Mouse (Mus musculus): ENCODE data around the gene Smcr8. TPM values are rescaled to one million over a fixed set of nuclear protein-coding genes. Genes with fewer than 3 reads are reported as not detected.

Gene Smcr8
- polyA plus RNA-seq, 1 experiment from 2014 or later, result 7.0 TPM

DNA sequence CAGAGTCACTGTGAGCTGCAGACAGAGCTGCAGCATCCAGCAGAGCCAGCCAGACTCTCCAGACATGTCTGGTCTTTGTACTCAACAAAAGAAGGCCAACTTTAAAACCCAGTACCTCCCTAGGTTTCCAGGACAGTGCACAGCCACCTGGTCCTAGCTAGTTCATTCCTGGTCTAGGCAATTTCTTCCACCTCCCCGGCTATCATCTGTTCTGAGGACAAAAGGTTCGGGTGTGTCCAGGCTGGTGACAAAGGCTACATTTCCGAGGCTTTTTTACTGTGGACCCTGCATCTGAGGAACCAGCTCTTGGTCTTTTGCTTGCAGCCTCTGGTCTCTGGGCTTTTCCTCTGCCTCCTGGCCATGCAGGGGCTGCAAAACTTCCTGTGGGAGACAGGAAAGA, 37.0 kb upstream of the Smcr8 start:
- Histone ChIP-seq H3K4me1 (replicated peaks; ENCODE audit: control insufficient read depth, insufficient read depth, low read length) (no peaks in the 10 kb centered on the region), H3K27me3 (replicated peaks; ENCODE audit: control insufficient read depth, insufficient read depth, low read length) (no peaks in the 10 kb centered on the region), H3K4me2 (ENCODE audit: low read length) (no peak overlapping the region), H3K9ac (replicated peaks; ENCODE audit: low read depth, low read length) (no peak overlapping the region), H3K4me3 (replicated peaks; ENCODE audit: low read length) (no peak overlapping the region), H3K9me3 (ENCODE audit: control insufficient read depth, low read length) (no peaks in the 10 kb centered on the region), H3K36me3 (ENCODE audit: control insufficient read depth, insufficient read depth) (peaks cover 16% of the 10 kb centered on the region), H3K27ac (ENCODE audit: low read length) (no peak overlapping the region)
- 70% methylated on average over 3 of the region's 3 CpGs for WGBS
- no peak for ATAC-seq

DNA sequence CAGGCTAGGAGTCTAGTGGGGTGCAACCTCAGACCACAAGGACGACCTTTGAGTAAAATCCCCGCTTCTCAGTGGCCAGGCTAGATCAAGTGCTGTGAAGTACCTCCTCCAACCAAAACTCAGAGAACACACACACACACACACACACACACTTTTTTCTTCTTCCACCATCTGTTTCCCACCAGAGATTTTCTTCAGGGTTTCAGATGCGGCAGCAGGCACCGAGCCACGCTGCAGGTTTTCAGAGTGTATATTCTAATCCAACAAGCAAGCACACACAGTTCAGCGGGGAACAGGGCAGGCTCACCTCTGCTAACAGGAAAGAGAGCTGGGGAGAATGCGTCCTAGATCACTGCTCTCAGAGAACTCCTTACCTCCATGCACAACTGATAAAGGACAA, 21.8 kb upstream of the Smcr8 start:
- 95% methylated on average over 7 of the region's 7 CpGs for WGBS
- ATAC-seq, result no peak
- Histone ChIP-seq H3K4me3 (replicated peaks; ENCODE audit: low read length) (no peak overlapping the region), H3K27me3 (replicated peaks; ENCODE audit: control insufficient read depth, insufficient read depth, low read length) (no peaks in the 10 kb centered on the region), H3K9ac (replicated peaks; ENCODE audit: low read depth, low read length) (no peak overlapping the region), H3K4me1 (replicated peaks; ENCODE audit: control insufficient read depth, insufficient read depth, low read length) (no peaks in the 10 kb centered on the region), H3K27ac (ENCODE audit: low read length) (no peak overlapping the region), H3K9me3 (ENCODE audit: control insufficient read depth, low read length) (no peaks in the 10 kb centered on the region), H3K36me3 (ENCODE audit: control insufficient read depth, insufficient read depth) (peaks cover 11% of the 10 kb centered on the region), H3K4me2 (ENCODE audit: low read length) (no peak overlapping the region)

DNA sequence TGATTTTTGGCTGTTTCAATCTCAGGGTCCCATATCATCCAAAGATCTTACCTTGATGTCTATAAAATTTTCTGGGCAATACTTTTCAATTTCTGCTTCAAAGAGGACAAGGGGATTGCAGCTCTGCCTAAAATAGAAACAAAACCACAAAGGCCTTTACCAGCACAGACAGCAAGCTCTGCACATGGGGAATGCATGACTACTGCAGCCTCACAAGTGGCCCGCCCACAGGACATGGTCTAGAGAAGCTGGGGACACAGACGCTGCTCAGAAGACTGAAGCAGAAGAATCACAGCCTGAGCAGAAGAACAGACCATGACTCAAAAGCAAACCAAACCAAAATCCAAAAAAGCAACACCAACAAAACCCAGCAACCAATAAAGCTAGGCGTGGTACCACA, 15.6 kb upstream of the Smcr8 start:
- ATAC-seq, result no peak
- Histone ChIP-seq H3K9ac (replicated peaks; ENCODE audit: low read depth, low read length) (no peak overlapping the region), H3K27me3 (replicated peaks; ENCODE audit: control insufficient read depth, insufficient read depth, low read length) (no peaks in the 10 kb centered on the region), H3K27ac (ENCODE audit: low read length) (no peak overlapping the region), H3K36me3 (ENCODE audit: control insufficient read depth, insufficient read depth) (no peaks in the 10 kb centered on the region), H3K9me3 (ENCODE audit: control insufficient read depth, low read length) (no peaks in the 10 kb centered on the region), H3K4me2 (ENCODE audit: low read length) (no peak overlapping the region), H3K4me3 (replicated peaks; ENCODE audit: low read length) (no peak overlapping the region), H3K4me1 (replicated peaks; ENCODE audit: control insufficient read depth, insufficient read depth, low read length) (no peaks in the 10 kb centered on the region)
- 81% methylated on average over 3 of the region's 3 CpGs for WGBS

DNA sequence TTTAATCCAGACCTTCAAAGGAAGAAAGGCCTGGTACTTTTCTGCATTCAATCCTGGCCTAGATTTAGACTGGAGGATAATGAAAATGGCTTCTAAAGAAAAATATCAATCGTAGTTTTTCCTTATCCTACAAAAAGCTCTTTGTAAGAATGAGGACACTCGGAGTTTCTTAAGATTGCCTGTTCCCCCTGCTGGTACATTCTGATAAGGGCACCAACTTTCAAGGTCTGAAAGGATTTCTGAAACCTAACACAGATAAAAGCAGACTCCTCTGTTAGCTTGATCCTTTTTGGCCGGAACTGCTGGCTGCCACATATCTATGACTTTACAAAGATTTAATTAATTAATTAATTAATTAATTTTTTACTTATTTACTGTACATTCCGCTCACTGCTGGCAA, 10.4 kb upstream of the Smcr8 start:
- no peak overlapping the region for H3K4me2 ChIP-seq (ENCODE audit: low read length)
- H3K36me3 ChIP-seq (ENCODE audit: control insufficient read depth, insufficient read depth), result no peaks in the 10 kb centered on the region
- no peak for ATAC-seq
- no peak overlapping the region for H3K9ac ChIP-seq (replicated peaks; ENCODE audit: low read depth, low read length)
- H3K4me1 ChIP-seq (replicated peaks; ENCODE audit: control insufficient read depth, insufficient read depth, low read length), result no peaks in the 10 kb centered on the region
- no peaks in the 10 kb centered on the region for H3K27me3 ChIP-seq (replicated peaks; ENCODE audit: control insufficient read depth, insufficient read depth, low read length)
- H3K27ac ChIP-seq (ENCODE audit: low read length), result no peak overlapping the region
- no peaks in the 10 kb centered on the region for H3K9me3 ChIP-seq (ENCODE audit: control insufficient read depth, low read length)
- 84% methylated on average over 4 of the region's 4 CpGs for WGBS
- no peak overlapping the region for H3K4me3 ChIP-seq (replicated peaks; ENCODE audit: low read length)

DNA sequence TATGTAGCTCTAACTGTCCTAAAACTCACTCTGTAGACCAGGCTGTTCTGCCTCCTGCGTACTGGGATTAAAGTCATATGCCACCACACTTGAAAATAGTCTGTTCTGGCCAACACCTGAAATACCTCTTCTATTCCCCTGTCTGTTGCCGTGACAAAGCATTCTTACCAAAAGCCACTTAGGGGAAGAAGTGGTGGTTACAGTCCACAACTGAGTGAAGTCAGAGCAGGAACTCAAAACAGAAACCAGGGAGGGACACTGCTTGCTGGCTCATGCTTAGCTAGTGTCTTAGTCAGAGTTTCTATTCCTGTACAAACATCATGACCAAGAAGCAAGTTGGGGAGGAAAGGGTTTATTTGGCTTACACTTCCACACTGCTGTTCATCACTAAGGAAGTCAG, 8.0 kb upstream of the Smcr8 start:
- 91% methylated on average over 2 of the region's 2 CpGs for WGBS
- no peaks in the 10 kb centered on the region for H3K36me3 ChIP-seq (ENCODE audit: control insufficient read depth, insufficient read depth)
- no peak for ATAC-seq

DNA sequence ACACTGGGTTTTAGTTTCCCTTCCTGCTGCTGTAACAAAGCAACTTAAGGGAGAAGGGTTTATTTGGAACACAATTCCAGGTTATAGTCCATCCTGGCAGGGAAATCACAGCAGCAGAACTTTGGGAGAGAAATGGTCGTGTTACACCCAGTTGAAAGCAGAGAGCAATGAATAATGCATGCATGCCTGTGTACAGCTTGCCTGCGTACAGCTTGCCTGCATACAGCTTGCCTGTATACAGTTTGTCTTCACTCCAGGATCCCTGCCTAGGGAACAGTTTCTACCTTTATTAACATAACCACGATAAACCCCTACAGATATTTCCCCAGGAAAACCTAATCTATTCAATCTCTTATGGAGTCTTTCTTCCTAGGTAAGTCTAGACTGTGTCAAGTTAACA, 6.5 kb upstream of the Smcr8 start:
- Histone ChIP-seq H3K4me1 (replicated peaks; ENCODE audit: control insufficient read depth, insufficient read depth, low read length) (peaks cover 14% of the 10 kb centered on the region), H3K4me2 (ENCODE audit: low read length) (no peak overlapping the region), H3K36me3 (ENCODE audit: control insufficient read depth, insufficient read depth) (no peaks in the 10 kb centered on the region), H3K9me3 (ENCODE audit: control insufficient read depth, low read length) (no peaks in the 10 kb centered on the region), H3K27me3 (replicated peaks; ENCODE audit: control insufficient read depth, insufficient read depth, low read length) (no peaks in the 10 kb centered on the region), H3K27ac (ENCODE audit: low read length) (no peak overlapping the region), H3K4me3 (replicated peaks; ENCODE audit: low read length) (no peak overlapping the region), H3K9ac (replicated peaks; ENCODE audit: low read depth, low read length) (no peak overlapping the region)
- 70% methylated on average over 3 of the region's 3 CpGs for WGBS
- no peak for ATAC-seq

More for the DNA sequence above, 8.0 kb upstream of the Smcr8 start:
- peaks cover 6% of the 10 kb centered on the region; the same call in 1 of the 2 replicates for H3K4me1 ChIP-seq (replicated peaks; ENCODE audit: control insufficient read depth, insufficient read depth, low read length)
- H3K9me3 ChIP-seq (ENCODE audit: control insufficient read depth, low read length), result no peaks in the 10 kb centered on the region
- no peaks in the 10 kb centered on the region for H3K27me3 ChIP-seq (replicated peaks; ENCODE audit: control insufficient read depth, insufficient read depth, low read length)
- no peak overlapping the region for H3K27ac ChIP-seq (ENCODE audit: low read length)
- H3K9ac ChIP-seq (replicated peaks; ENCODE audit: low read depth, low read length), result no peak overlapping the region
- H3K4me2 ChIP-seq (ENCODE audit: low read length), result no peak overlapping the region
- H3K4me3 ChIP-seq (replicated peaks; ENCODE audit: low read length), result no peak overlapping the region

DNA sequence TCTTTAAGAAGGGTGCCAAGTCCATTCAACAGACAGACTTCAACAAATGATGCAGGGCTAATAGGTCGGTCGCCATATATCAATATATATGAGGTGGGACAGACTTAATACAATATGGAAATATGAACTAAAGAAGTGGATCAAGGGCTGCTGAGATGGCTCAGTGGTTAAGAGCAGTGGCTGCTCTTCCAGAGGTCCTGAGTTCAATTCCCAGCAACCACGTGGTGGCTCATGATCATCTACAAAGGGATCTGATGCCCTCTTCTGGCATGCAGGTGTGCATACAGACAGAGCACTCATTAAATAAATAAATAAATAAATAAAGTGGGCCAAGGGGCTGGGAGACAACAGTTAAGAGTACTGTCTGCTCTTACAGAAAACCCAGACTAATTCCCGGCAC, 5.2 kb upstream of the Smcr8 start:
- no peak overlapping the region for H3K27ac ChIP-seq (ENCODE audit: low read length)
- H3K9me3 ChIP-seq (ENCODE audit: control insufficient read depth, low read length), result no peaks in the 10 kb centered on the region
- H3K27me3 ChIP-seq (replicated peaks; ENCODE audit: control insufficient read depth, insufficient read depth, low read length), result no peaks in the 10 kb centered on the region
- H3K36me3 ChIP-seq (ENCODE audit: control insufficient read depth, insufficient read depth), result no peaks in the 10 kb centered on the region
- no peak overlapping the region for H3K4me3 ChIP-seq (replicated peaks; ENCODE audit: low read length)
- 81% methylated on average over 4 of the region's 4 CpGs for WGBS
- H3K9ac ChIP-seq (replicated peaks; ENCODE audit: low read depth, low read length), result no peak overlapping the region
- ATAC-seq, result no peak
- peaks cover 22% of the 10 kb centered on the region for H3K4me1 ChIP-seq (replicated peaks; ENCODE audit: control insufficient read depth, insufficient read depth, low read length)
- no peak overlapping the region for H3K4me2 ChIP-seq (ENCODE audit: low read length)

DNA sequence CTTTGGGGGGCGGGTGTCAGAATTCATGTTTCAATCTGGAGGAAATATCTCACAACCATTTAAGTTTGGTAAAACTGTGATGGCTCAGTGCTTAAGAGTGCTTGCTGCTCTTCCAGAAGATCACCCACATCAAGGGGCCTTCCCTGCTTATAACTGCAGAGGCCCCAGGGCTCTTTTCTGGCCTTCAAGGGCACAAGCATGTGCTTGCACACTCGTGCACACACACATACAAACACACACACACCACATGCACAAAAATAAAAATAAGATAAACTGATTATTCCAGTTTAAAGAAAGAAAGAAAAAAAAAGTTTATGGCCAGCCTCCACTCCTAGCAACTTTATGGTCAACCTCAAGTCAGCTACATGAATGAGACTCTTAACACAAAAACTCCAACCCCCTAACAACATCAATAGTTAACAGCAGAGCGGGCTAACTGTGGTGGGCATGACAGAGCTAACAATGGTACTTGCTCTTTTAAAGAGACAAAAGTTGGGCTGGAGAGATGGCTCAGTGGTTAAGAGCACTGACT, 3.1 kb upstream of the Smcr8 start:
- Histone ChIP-seq H3K36me3 (ENCODE audit: control insufficient read depth, insufficient read depth) (no peaks in the 10 kb centered on the region), H3K4me2 (ENCODE audit: low read length) (no peak overlapping the region), H3K9ac (replicated peaks; ENCODE audit: low read depth, low read length) (no peak overlapping the region), H3K9me3 (ENCODE audit: control insufficient read depth, low read length) (no peaks in the 10 kb centered on the region), H3K4me1 (replicated peaks; ENCODE audit: control insufficient read depth, insufficient read depth, low read length) (peaks cover 35% of the 10 kb centered on the region), H3K27me3 (replicated peaks; ENCODE audit: control insufficient read depth, insufficient read depth, low read length) (no peaks in the 10 kb centered on the region), H3K27ac (ENCODE audit: low read length) (no peak overlapping the region), H3K4me3 (replicated peaks; ENCODE audit: low read length) (no peak overlapping the region)
- WGBS, result 85% methylated on average over 3 of the region's 3 CpGs
- ATAC-seq, result no peak

DNA sequence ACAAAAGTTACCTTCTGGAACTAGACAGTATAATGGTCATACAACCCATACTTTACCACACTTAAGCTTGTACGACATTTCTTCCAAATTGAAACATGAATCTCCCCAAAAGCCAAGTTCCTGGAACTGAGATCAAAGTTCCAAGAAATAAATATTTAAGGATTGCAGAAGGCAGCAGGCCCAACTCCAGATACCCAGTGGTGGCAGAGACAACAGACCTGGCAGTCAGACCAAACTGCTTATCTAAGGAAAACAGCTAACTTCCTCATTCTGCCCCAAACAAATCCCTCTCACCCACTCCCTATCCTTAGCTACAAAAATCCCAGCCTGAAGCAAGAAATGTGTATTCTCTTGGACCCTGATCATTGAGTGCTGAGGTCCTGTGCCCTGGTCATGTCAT, 2.5 kb upstream of the Smcr8 start:
- Histone ChIP-seq H3K9ac (replicated peaks; ENCODE audit: low read depth, low read length) (no peak overlapping the region), H3K4me2 (ENCODE audit: low read length) (no peak overlapping the region), H3K27me3 (replicated peaks; ENCODE audit: control insufficient read depth, insufficient read depth, low read length) (no peaks in the 10 kb centered on the region), H3K9me3 (ENCODE audit: control insufficient read depth, low read length) (no peaks in the 10 kb centered on the region), H3K27ac (ENCODE audit: low read length) (no peak overlapping the region), H3K4me1 (replicated peaks; ENCODE audit: control insufficient read depth, insufficient read depth, low read length) (peaks cover 42% of the 10 kb centered on the region), H3K4me3 (replicated peaks; ENCODE audit: low read length) (no peak overlapping the region), H3K36me3 (ENCODE audit: control insufficient read depth, insufficient read depth) (no peaks in the 10 kb centered on the region)
- ATAC-seq, result no peak
- 93% methylated on average over 1 of the region's 1 CpGs for WGBS

DNA sequence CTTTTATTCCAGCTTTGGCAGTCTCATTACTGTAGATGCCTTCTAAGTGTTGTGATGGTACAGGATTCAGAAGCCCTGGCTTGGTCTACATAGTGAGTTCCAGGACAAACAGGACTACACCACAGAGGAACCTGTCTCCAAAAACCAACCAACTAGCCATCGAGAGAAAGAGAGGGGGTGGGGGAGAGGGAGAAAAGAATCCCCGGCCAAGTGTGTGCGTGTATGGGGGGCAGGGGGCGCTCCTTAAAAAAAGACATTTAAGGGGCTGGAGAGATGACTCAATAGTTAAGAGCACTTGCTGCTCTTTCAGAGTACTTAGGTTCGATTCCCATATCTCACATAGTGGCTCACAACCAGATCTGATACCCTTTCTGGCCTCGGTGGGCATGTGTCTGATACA, 1.7 kb upstream of the Smcr8 start:
- no peak for ATAC-seq
- Histone ChIP-seq H3K27me3 (replicated peaks; ENCODE audit: control insufficient read depth, insufficient read depth, low read length) (no peaks in the 10 kb centered on the region), H3K36me3 (ENCODE audit: control insufficient read depth, insufficient read depth) (peaks cover 2% of the 10 kb centered on the region; the same call in 1 of the 2 replicates), H3K4me1 (replicated peaks; ENCODE audit: control insufficient read depth, insufficient read depth, low read length) (peaks cover 49% of the 10 kb centered on the region), H3K27ac (ENCODE audit: low read length) (no peak overlapping the region), H3K4me3 (replicated peaks; ENCODE audit: low read length) (peak overlapping the region; percentile 96; the same call in 1 of the 2 replicates), H3K4me2 (ENCODE audit: low read length) (peak overlapping the region; percentile 87), H3K9me3 (ENCODE audit: control insufficient read depth, low read length) (no peaks in the 10 kb centered on the region), H3K9ac (replicated peaks; ENCODE audit: low read depth, low read length) (no peak overlapping the region; the same call in 1 of the 2 replicates)
- 55% methylated on average over 6 of the region's 6 CpGs for WGBS
